Mouse (Mus musculus): Measurements from ENCODE around the gene Xpr1. TPM values are rescaled to one million over a fixed set of nuclear protein-coding genes. Genes with fewer than 3 reads are reported as not detected.

The Xpr1 gene
- polyA plus RNA-seq, 1 experiment from 2014 or later: 13.0 TPM

DNA sequence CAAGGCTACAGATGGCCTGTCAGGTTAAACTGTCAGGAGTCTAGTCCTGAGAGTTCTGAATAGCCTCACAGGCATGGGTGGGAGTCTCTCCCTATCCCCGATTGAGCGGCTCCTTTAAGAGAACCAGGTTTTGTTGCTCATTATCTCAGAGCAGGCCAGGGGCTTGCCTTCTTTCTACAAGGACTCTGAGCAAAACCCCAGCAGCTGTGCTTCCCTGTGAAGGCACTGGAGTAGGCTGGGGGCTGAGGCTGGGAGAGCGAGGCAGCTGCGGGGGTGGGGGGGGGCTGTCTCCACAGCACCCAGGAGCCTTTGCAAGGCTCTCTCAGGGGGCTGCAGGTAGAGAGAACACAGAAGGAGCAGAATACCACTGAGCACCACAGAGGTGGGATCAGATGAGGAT lies 178.0 kb downstream of the Xpr1 start:
- Histone ChIP-seq H3K4me2 (0 out of 2 replicates have a peak overlapping the region, but pooled peaks have one; percentile 7), H3K9me3 (replicated peaks) (no peaks in the 10 kb centered on the region), H3K27ac (ENCODE audit: poor library complexity, severe bottlenecking) (peak overlapping the region; percentile 44; the same call in 1 of the 2 replicates), H3K9ac (peak overlapping the region; percentile 48), H3K27me3 (replicated peaks) (no peaks in the 10 kb centered on the region), H3K36me3 (peaks cover 45% of the 10 kb centered on the region), H3K4me3 (no peak overlapping the region), H3K4me1 (replicated peaks) (peaks cover 77% of the 10 kb centered on the region)
- ATAC-seq (ENCODE audit: insufficient number of reproducible peaks, low FRiP score): no peak
- 64% methylated on average over 4 of the region's 4 CpGs for WGBS

DNA sequence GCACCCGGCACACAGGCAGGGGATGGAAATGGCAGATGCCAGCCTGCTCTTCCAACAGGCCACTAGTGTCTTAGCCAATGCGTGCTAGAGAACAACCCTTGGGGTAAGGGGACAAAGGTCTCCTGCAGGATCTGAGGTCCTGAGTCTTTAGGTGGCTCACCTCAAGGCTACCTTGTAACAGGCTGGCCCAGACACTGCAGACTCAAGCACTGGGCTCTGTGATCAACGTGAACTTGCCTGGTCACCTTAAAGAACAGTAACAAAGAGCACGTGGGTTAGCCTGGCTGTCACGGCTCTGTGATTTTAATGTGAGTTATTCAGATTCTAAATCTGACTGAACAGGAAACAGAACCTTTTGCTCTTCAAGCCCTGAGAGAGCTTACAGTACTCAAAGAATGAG lies 179.1 kb downstream of the Xpr1 start:
- Histone ChIP-seq H3K27ac (ENCODE audit: poor library complexity, severe bottlenecking) (no peak overlapping the region), H3K36me3 (peaks cover 50% of the 10 kb centered on the region), H3K4me3 (no peak overlapping the region), H3K9me3 (replicated peaks) (no peaks in the 10 kb centered on the region), H3K27me3 (replicated peaks) (no peaks in the 10 kb centered on the region), H3K9ac (0 out of 2 replicates have a peak overlapping the region, but pooled peaks have one; percentile 54), H3K4me2 (no peak overlapping the region), H3K4me1 (replicated peaks) (peaks cover 87% of the 10 kb centered on the region)
- ATAC-seq (ENCODE audit: insufficient number of reproducible peaks, low FRiP score): no peak
- 88% methylated on average over 5 of the region's 5 CpGs for WGBS

DNA sequence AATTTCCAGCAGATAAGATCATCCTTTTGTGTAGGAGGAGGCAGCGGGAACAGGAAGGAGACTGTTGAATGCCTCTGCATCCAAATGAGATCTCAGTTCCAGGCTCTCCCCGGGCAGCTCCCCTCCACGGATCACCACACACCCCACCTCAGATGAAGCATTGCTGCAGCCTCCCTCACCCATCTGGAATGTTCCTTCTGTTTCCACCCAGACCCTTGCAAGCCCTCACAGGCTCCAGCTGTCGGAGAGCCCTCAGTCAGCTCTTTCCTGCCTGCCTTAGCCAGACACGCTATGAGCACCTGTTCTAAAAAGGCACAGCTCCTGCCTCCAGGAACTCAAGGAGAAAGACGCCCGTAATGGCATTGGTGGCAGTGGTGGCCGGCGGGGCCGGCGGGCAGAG lies 179.8 kb downstream of the Xpr1 start:
- Histone ChIP-seq H3K9me3 (replicated peaks) (no peaks in the 10 kb centered on the region), H3K27ac (ENCODE audit: poor library complexity, severe bottlenecking) (peak overlapping the region; percentile 97), H3K4me2 (no peak overlapping the region), H3K4me1 (replicated peaks) (peaks cover 89% of the 10 kb centered on the region), H3K27me3 (replicated peaks) (no peaks in the 10 kb centered on the region), H3K4me3 (no peak overlapping the region), H3K36me3 (peaks cover 52% of the 10 kb centered on the region), H3K9ac (peak overlapping the region; percentile 54; the same call in 1 of the 2 replicates)
- 66% methylated on average over 11 of the region's 11 CpGs for whole genome bisulfite sequencing
- no peak for ATAC-seq (ENCODE audit: insufficient number of reproducible peaks, low FRiP score)

DNA sequence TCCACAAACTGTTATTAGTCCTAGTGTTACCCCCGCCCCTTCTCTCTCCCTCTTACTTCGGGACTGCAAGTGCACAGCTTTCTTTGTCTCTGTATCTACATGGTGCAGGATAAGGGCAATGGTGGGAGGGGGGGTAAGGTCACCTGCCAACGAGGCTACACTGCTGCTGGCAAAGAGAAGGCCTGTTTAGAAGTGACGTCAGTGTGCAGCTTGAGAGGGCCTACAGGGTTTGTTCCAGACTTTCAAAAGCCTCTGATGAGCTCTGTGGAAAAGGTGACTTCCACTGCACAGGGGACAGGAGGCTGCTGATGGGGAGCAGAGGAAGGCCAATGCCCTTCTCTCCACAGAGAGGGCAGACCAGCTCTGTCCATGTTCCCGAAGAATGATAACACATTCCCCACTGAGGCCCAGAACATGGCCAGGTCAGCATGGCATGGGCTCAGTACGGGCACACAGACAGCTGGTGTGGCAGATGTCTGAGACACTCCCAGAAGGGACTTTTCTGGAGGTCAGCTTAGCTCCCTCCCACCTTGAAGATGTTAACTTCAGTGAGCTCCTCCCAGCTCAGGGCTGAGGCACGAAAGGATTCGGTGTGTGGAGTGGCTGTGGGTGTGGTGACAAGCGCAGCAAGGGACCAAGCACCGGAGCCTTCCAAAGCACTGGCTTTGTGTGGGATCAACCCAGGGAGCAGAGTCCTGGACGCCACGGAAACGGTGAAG lies 180.8 kb downstream of the Xpr1 start:
- H3K4me3 ChIP-seq: no peak overlapping the region
- no peak overlapping the region; the same call in 1 of the 2 replicates for H3K4me2 ChIP-seq
- 47% methylated on average over 13 of the region's 13 CpGs for WGBS
- H3K36me3 ChIP-seq: peaks cover 55% of the 10 kb centered on the region
- peak; percentile 23; the same call in 1 of the 2 replicates for ATAC-seq (ENCODE audit: insufficient number of reproducible peaks, low FRiP score)
- H3K9ac ChIP-seq: peak overlapping the region; percentile 54
- H3K27me3 ChIP-seq (replicated peaks): no peaks in the 10 kb centered on the region
- H3K9me3 ChIP-seq (replicated peaks): no peaks in the 10 kb centered on the region
- H3K4me1 ChIP-seq (replicated peaks): peaks cover 91% of the 10 kb centered on the region
- peak overlapping the region; percentile 97 for H3K27ac ChIP-seq (ENCODE audit: poor library complexity, severe bottlenecking)

DNA sequence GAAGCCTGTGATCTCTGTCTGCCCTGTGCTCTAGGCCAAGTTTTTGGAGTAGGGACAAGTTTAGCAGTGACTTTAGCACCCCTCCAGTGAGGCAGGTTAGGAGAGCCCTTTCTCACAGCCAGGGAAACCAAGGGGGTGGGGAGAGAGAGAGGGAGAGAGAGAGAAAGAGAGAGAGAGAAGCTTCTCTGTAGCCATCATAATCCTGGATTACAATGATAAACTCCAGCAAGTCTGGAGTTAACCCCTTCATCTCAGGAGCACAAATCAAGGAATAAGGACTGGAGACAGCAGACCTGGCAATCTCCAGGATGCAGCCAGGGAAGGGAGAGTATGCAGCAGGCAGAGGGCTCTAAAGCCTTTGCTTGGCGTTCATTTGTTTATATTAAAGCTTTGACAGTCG lies 181.6 kb downstream of the Xpr1 start:
- Histone ChIP-seq H3K27me3 (replicated peaks) (no peaks in the 10 kb centered on the region), H3K9me3 (replicated peaks) (no peaks in the 10 kb centered on the region), H3K9ac (peak overlapping the region; percentile 54; the same call in 1 of the 2 replicates), H3K4me2 (no peak overlapping the region), H3K4me3 (no peak overlapping the region), H3K4me1 (replicated peaks) (peaks cover 94% of the 10 kb centered on the region), H3K36me3 (peaks cover 55% of the 10 kb centered on the region), H3K27ac (ENCODE audit: poor library complexity, severe bottlenecking) (peak overlapping the region; percentile 97)
- no peak for ATAC-seq (ENCODE audit: insufficient number of reproducible peaks, low FRiP score)
- WGBS: 25% methylated on average over 2 of the region's 2 CpGs

DNA sequence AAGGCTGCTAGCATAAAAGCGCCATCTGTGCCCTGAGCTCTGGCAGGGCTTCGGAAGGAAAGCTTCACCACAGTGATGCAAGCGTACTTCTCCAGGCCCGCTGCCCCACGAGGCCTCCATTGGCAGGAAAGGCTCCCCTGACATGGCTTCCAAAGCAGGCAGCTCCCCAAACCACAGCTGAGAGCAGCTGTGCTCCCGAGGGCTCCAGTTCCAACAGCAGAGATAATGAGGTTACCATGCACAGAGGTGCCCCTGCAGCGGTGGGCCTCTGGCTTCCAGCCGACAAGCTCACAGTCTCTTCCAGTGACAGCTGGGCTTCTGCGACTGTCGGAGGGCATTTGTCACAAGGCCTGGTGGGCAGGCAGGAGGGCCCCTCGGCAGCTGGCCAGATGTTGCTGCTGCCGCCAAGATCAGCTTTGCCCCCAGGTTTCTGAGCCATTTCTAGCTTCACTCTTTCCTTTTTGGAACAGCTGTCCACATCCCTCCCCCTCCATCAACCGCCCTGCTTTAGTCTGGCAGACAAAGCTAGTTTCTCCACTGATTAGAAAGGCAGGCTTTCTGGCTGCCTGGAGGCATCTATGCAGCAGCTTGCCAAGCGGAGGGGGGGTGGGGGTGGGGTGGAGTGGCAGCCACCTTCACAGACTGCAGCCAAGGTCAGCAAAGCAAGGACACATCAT lies 183.1 kb downstream of the Xpr1 start:
- Histone ChIP-seq H3K9me3 (replicated peaks) (no peaks in the 10 kb centered on the region), H3K4me1 (replicated peaks) (peaks cover 94% of the 10 kb centered on the region), H3K36me3 (peaks cover 41% of the 10 kb centered on the region), H3K4me3 (no peak overlapping the region), H3K27me3 (replicated peaks) (no peaks in the 10 kb centered on the region), H3K9ac (peak overlapping the region; percentile 49), H3K27ac (ENCODE audit: poor library complexity, severe bottlenecking) (peak overlapping the region; percentile 97), H3K4me2 (peak overlapping the region; percentile 49)
- ATAC-seq (ENCODE audit: insufficient number of reproducible peaks, low FRiP score): peak; percentile 67
- WGBS: 28% methylated on average over 14 of the region's 14 CpGs

DNA sequence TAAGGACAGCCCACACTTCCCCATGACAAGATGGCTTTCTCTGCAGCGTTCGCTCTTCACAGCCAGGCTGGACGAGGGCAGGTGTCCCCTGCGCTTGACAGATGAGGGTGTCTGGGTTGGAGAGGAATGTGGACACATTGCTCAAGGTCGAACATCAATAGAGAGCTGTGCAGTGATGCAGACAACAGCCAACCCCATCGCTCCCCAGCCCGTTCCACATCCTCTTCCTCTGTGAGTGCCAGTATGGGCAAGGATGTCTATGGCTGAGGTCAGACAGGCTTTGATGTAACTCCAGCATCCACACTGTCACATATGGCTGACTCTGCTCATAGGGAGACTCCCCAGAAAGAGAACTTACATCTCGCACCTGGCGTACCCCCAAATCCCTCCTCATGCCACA lies 183.8 kb downstream of the Xpr1 start:
- Histone ChIP-seq H3K27me3 (replicated peaks) (no peaks in the 10 kb centered on the region), H3K27ac (ENCODE audit: poor library complexity, severe bottlenecking) (peak overlapping the region; percentile 97), H3K36me3 (peaks cover 38% of the 10 kb centered on the region), H3K9me3 (replicated peaks) (no peaks in the 10 kb centered on the region), H3K4me3 (no peak overlapping the region), H3K4me2 (peak overlapping the region; percentile 49; the same call in 1 of the 2 replicates), H3K4me1 (replicated peaks) (peaks cover 89% of the 10 kb centered on the region), H3K9ac (peak overlapping the region; percentile 49)
- WGBS: 67% methylated on average over 9 of the region's 9 CpGs
- ATAC-seq (ENCODE audit: insufficient number of reproducible peaks, low FRiP score): no peak

- WGBS: 71% methylated on average over 6 of the region's 6 CpGs
- Histone ChIP-seq H3K4me2 (peak overlapping the region; percentile 12; the same call in 1 of the 2 replicates), H3K9ac (peak overlapping the region; percentile 44), H3K27me3 (replicated peaks) (no peaks in the 10 kb centered on the region), H3K36me3 (peaks cover 32% of the 10 kb centered on the region), H3K4me1 (replicated peaks) (peaks cover 83% of the 10 kb centered on the region), H3K27ac (ENCODE audit: poor library complexity, severe bottlenecking) (peak overlapping the region; percentile 97; the same call in 1 of the 2 replicates), H3K9me3 (replicated peaks) (no peaks in the 10 kb centered on the region), H3K4me3 (no peak overlapping the region)
- no peak for ATAC-seq (ENCODE audit: insufficient number of reproducible peaks, low FRiP score)
These were observed 184.4 kb downstream of the Xpr1 start for GRCm38 (mm10) chr1:155232786-155233185.

DNA sequence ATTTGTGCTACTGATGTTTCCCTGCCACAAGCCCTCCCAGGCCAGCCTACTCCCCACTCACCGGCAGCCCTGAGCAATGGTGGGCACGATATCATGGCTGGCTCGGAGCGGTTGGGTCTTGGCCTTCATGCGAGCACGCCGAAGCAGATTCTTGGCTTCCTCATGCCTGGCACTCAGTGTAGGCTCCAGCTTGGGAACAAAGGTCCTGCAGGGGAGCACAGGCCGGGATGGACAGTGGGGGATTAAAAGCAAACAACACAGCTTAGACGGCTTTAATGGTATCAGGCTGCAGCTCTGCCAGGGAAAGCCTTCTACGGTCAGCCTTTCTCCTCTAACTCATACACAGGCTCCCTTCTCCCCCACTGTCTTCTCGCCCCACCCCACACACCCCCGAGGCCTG lies 184.8 kb downstream of the Xpr1 start:
- 77% methylated on average over 12 of the region's 12 CpGs for WGBS
- H3K36me3 ChIP-seq: peaks cover 30% of the 10 kb centered on the region
- peak overlapping the region; percentile 44 for H3K9ac ChIP-seq
- H3K4me2 ChIP-seq: peak overlapping the region; percentile 12; the same call in 1 of the 2 replicates
- no peaks in the 10 kb centered on the region for H3K27me3 ChIP-seq (replicated peaks)
- 0 out of 2 replicates have a peak overlapping the region, but pooled peaks have one; percentile 97 for H3K27ac ChIP-seq (ENCODE audit: poor library complexity, severe bottlenecking)
- no peaks in the 10 kb centered on the region for H3K9me3 ChIP-seq (replicated peaks)
- no peak for ATAC-seq (ENCODE audit: insufficient number of reproducible peaks, low FRiP score)
- no peak overlapping the region for H3K4me3 ChIP-seq
- peaks cover 79% of the 10 kb centered on the region for H3K4me1 ChIP-seq (replicated peaks)

- Histone ChIP-seq H3K27me3 (replicated peaks) (no peaks in the 10 kb centered on the region), H3K4me1 (replicated peaks) (peaks cover 57% of the 10 kb centered on the region), H3K36me3 (peaks cover 47% of the 10 kb centered on the region), H3K9me3 (replicated peaks) (no peaks in the 10 kb centered on the region), H3K9ac (no peak overlapping the region), H3K4me3 (no peak overlapping the region), H3K4me2 (no peak overlapping the region), H3K27ac (ENCODE audit: poor library complexity, severe bottlenecking) (peak overlapping the region; percentile 66)
- WGBS: 28% methylated on average over 14 of the region's 14 CpGs
- no peak for ATAC-seq (ENCODE audit: insufficient number of reproducible peaks, low FRiP score)
These were observed 187.5 kb downstream of the Xpr1 start for GRCm38 (mm10) chr1:155229464-155230411.
